Mouse (Mus musculus) midbrain, postnatal 0 days (tissue): ENCODE measurements around the gene Nfib. TPM values are rescaled to one million over a fixed set of nuclear protein-coding genes. Genes with fewer than 3 reads are reported as not detected.
A peak's percentile ranks its signal among the peaks of the same experiment; 100 is the strongest.

Source experiments
- ATAC-seq: fragments of 200-750 bp; cut with Nextera tagmentation; 2 replicates; pipeline ENCODE4 v1.8.0; 2017; ENCODE audit warnings: moderate number of reproducible peaks, mild to moderate bottlenecking, moderate TSS enrichment, moderate library complexity; ENCODE audit not compliant: low FRiP score
- DNase-seq: peaks from one replicate; pipeline ENCODE4 v3.0.0-alpha.2; 2015; ENCODE audit warnings: low spot score
- H3K27ac ChIP-seq: fragments of 300-500 bp; sonication (generic); 2 replicates; pipeline ENCODE4 v1.5.1; 2014; ENCODE audit warnings: low read depth, mild to moderate bottlenecking, low read length, mixed read lengths
- H3K27me3 ChIP-seq: fragments of 300-500 bp; sonication (generic); 2 replicates; pipeline ENCODE4 v1.6.1; 2014; ENCODE audit warnings: low read length, control low read depth, mixed read lengths; ENCODE audit not compliant: insufficient read depth
- H3K36me3 ChIP-seq: fragments of 300-500 bp; sonication (generic); 2 replicates; pipeline ENCODE4 v1.6.1; 2014; ENCODE audit warnings: low read length, control low read depth, mixed read lengths; ENCODE audit not compliant: insufficient read depth
- H3K4me1 ChIP-seq: fragments of 300-500 bp; sonication (generic); 2 replicates; pipeline ENCODE4 v1.6.1; 2014; ENCODE audit warnings: mild to moderate bottlenecking, control low read depth, antibody characterized with exemption, low read length, mixed read lengths; ENCODE audit not compliant: insufficient read depth
- H3K4me2 ChIP-seq: fragments of 300-500 bp; sonication (generic); 2 replicates; pipeline ENCODE4 v1.6.1; 2014; ENCODE audit warnings: low read depth, mild to moderate bottlenecking, low read length, mixed read lengths; ENCODE audit not compliant: poor library complexity, severe bottlenecking
- H3K4me3 ChIP-seq: fragments of 300-500 bp; sonication (generic); 2 replicates; pipeline ENCODE4 v1.5.1; 2014; ENCODE audit warnings: low read depth, mild to moderate bottlenecking, low read length, moderate library complexity
- H3K9ac ChIP-seq: fragments of 300-500 bp; sonication (generic); replicated peaks from 2 replicates; pipeline ENCODE4 v1.6.1; 2014; ENCODE audit warnings: mild to moderate bottlenecking, low read length, moderate library complexity, mixed read lengths; ENCODE audit not compliant: poor library complexity, severe bottlenecking
- H3K9me3 ChIP-seq: fragments of 300-500 bp; sonication (generic); 2 replicates; pipeline ENCODE4 v1.6.1; 2016; ENCODE audit warnings: low read length, control low read depth
- CTCF ChIP-seq: IDR thresholded peaks from 2 replicates; pipeline ENCODE4 v1.5.1; 2016; ENCODE audit warnings: antibody characterized with exemption, mild to moderate bottlenecking
- WGBS: fragments of 180-500 bp; shearing (Covaris S2); extraction: QIAGEN DNeasy Blood & Tissue Kit; methylation state at CpG from one replicate; pipeline ENCODE4 v1.1.7; 2014; 5-methylcytosine and 5-hydroxymethylcytosine counted together
- polyA plus RNA-seq: library from polyadenylated mRNA; unstranded; fragments of >200 nt; fragmentation: Nextera tagmentation; extraction: Ambion mirVana; gene quantifications from 2 replicates; pipeline ENCODE4 v1.2.1, GENCODE M21; 2015
- total RNA-seq: library from RNA; depleted of rRNA; stranded (reverse); fragments of >200 nt; gene quantifications from 2 replicates; pipeline ENCODE4 v1.2.3, GENCODE M21; 2014

Gene Nfib
- total and polyA plus RNA-seq, 2 experiments from 2014 or later, result 27.7 to 62.8 TPM

DNA sequence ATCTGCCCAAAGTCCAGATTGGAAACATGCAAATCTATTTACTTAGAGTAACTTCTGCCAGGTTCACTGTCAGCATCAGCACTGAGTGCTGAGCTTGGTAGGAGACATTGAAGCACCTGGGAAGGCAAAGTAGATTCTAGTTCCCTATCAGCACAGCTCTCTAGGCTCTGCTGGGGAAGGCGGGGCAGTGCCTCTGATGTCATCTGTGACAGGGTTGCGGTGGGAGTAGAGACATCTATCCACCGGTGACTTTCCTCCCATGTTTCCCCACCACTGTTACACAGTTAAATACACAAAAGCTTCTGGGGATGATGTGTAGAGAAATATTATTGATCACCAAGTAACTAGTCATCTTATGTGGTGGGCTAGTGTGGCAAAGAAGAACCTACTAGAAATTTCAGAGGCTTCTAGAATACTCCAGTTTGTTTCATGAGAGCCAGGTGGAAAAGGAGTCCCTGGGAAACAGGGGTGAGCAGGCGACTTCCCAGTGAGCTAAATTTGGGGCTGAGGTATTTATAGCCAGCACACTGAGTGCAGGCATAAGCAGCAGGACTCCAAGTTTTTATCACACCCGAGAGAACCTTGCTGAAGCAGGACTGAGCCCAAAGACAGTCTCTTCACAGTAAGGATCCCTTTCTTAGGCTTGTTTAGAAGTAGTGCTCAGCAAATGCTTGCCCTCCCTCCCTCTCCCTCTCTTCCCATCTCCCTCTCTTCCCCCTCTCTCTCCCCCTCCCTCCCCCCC, 9.6 kb downstream of the Nfib start:
- H3K4me2 ChIP-seq, result no peak overlapping the region
- ATAC-seq, result no peak
- 76% methylated on average over 5 of the region's 5 CpGs for WGBS

GRCm38 (mm10) chr4:82692009-82692326, 13.6 kb downstream of the Nfib start:
- Histone ChIP-seq H3K9ac (no peak overlapping the region), H3K4me3 (no peak overlapping the region), H3K4me1 (no peaks in the 10 kb centered on the region), H3K4me2 (no peak overlapping the region), H3K27ac (no peak overlapping the region), H3K36me3 (no peaks in the 10 kb centered on the region), H3K9me3 (no peaks in the 10 kb centered on the region), H3K27me3 (no peaks in the 10 kb centered on the region)
- DNase-seq, result no peak
- TF ChIP-seq CTCF, result no peak
- no peak for ATAC-seq
- WGBS, result 43% methylated on average over 3 of the region's 3 CpGs

More for the DNA sequence above, 9.6 kb downstream of the Nfib start:
- Histone ChIP-seq H3K27ac (no peak overlapping the region), H3K4me3 (no peak overlapping the region), H3K27me3 (no peaks in the 10 kb centered on the region), H3K9ac (no peak overlapping the region), H3K36me3 (no peaks in the 10 kb centered on the region), H3K9me3 (no peaks in the 10 kb centered on the region), H3K4me1 (no peaks in the 10 kb centered on the region)
- no peak for TF ChIP-seq CTCF
- DNase-seq, result no peak

DNA sequence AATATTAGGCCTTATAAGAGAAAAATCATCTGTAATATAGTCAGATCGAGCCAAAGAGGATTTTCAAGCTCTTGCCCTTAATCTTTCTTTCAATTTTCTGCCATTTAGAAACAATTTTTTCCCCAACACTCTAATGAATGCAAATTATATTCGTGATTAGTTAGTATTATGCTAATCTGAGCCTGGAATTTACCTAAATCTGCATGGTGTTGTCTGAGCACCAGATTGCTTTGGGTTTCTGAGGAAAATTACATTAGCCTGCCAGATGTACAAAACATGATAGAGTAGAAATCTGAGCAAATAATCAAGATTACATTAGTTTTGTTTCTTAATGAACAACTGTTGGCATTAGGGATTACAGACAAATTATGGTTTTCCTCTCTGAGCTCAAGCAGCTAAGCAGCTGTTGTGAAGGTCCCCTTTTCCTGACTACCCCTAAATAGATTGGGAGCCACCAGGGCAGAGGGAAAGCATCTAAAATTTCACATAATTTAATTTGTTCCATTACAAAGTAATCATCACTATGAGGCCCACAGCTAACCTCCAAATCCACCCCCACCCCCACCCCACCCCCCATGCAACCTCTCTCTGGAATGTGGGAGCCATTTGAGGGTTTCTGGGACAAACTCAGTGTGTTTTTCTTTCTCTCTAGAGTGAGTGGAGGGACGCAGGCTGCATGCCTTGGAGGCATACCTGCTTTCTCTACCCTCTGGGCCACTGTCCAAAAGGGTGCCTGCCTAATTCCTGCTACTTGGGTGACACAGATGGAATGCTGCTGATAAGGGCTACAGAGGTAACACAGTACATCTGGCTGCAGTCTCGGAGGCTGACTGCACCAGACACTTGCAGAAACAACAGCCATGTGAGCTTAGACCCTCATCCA, 14.2 kb downstream of the Nfib start:
- Histone ChIP-seq H3K9ac (no peak overlapping the region), H3K4me1 (no peaks in the 10 kb centered on the region), H3K4me3 (no peak overlapping the region), H3K27ac (no peak overlapping the region), H3K27me3 (no peaks in the 10 kb centered on the region), H3K4me2 (no peak overlapping the region), H3K9me3 (no peaks in the 10 kb centered on the region), H3K36me3 (no peaks in the 10 kb centered on the region)
- ATAC-seq (no peak), DNase-seq (no peak)
- TF ChIP-seq CTCF, result no peak
- 33% methylated on average over 4 of the region's 4 CpGs for WGBS

DNA sequence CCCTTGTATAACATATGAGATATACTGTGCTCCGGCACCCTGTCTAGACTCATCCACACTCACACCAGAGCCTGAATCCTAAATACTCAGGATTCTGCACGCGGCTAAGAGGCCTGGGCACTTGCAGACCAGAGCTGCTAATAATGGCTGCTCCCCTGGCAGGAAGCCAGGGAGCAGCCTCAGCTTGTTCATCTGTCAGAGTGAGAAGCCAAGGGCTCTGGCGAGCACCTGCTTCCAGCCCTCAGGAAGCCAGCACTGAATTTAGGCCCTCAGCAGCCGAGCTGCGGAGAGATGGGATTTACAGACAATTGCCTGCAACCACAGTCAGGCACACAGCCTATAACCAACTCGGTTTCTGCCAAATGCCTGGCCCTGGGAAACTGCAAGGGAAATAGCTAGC, 15.3 kb downstream of the Nfib start:
- Histone ChIP-seq H3K27ac (peak overlapping the region; percentile 8), H3K4me3 (no peak overlapping the region), H3K27me3 (no peaks in the 10 kb centered on the region), H3K4me2 (no peak overlapping the region), H3K9ac (no peak overlapping the region), H3K4me1 (no peaks in the 10 kb centered on the region), H3K36me3 (no peaks in the 10 kb centered on the region), H3K9me3 (no peaks in the 10 kb centered on the region)
- 24% methylated on average over 7 of the region's 7 CpGs for WGBS
- TF ChIP-seq CTCF, result no peak
- ATAC-seq (peak; percentile 77; the same call in 1 of the 2 replicates), DNase-seq (peak; percentile 94)

DNA sequence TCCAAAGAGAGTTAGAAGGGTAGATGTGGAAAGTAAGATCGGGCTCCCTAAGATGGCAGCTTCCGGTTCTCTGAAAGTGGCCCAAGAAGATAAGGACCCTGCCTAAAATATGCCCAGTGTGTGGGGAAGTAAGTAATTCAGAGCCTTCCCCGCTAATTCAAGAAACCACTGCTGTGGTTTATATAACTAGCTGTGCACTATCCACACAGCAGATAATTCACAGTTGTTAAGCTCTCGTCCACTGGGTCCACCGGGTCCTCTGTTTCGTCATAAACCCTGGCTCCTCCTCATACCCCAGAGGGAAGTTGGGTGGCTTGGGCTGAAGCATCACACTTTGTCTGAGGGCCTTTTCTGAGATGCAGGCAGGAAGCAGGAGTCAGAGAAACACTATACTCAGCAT, 19.5 kb downstream of the Nfib start:
- Histone ChIP-seq H3K9me3 (no peaks in the 10 kb centered on the region), H3K4me2 (no peak overlapping the region), H3K27me3 (no peaks in the 10 kb centered on the region), H3K4me3 (no peak overlapping the region), H3K4me1 (no peaks in the 10 kb centered on the region), H3K9ac (no peak overlapping the region), H3K27ac (no peak overlapping the region), H3K36me3 (no peaks in the 10 kb centered on the region)
- WGBS, result 91% methylated on average over 6 of the region's 6 CpGs
- ATAC-seq (no peak), DNase-seq (no peak)
- no peak for TF ChIP-seq CTCF
